Mouse (Mus musculus) heart, embryonic 13.5 days (tissue): ENCODE results near the gene Dnajc5g. TPM values are rescaled to one million over a fixed set of nuclear protein-coding genes. Genes with fewer than 3 reads are reported as not detected.
A peak's percentile ranks its signal among the peaks of the same experiment; 100 is the strongest.

Experiments used
- ATAC-seq: fragments of 200-750 bp; cut with Nextera tagmentation; 2 replicates; pipeline ENCODE4 v1.8.0; 2017; ENCODE audit warnings: moderate TSS enrichment; ENCODE audit not compliant: insufficient number of reproducible peaks, low FRiP score, low TSS enrichment; ENCODE audit errors: extremely low read depth
- H3K27ac ChIP-seq: fragments of 300-500 bp; sonication (generic); replicated peaks from 2 replicates; pipeline ENCODE4 v1.5.1; 2015; ENCODE audit warnings: moderate library complexity, mild to moderate bottlenecking, inconsistent platforms
- H3K27me3 ChIP-seq: fragments of 300-500 bp; sonication (generic); replicated peaks from 2 replicates; pipeline ENCODE4 v1.6.1; 2015; ENCODE audit warnings: mild to moderate bottlenecking, inconsistent platforms
- H3K36me3 ChIP-seq: fragments of 300-500 bp; sonication (generic); 2 replicates; pipeline ENCODE4 v1.6.1; 2015; ENCODE audit warnings: mild to moderate bottlenecking, inconsistent platforms
- H3K4me1 ChIP-seq: fragments of 300-500 bp; sonication (generic); 2 replicates; pipeline ENCODE4 v1.6.1; 2015; ENCODE audit warnings: inconsistent platforms
- H3K4me2 ChIP-seq: fragments of 300-500 bp; sonication (generic); 2 replicates; pipeline ENCODE4 v1.6.1; 2015; ENCODE audit warnings: inconsistent platforms, mild to moderate bottlenecking, moderate library complexity
- H3K4me3 ChIP-seq: fragments of 300-500 bp; sonication (generic); 2 replicates; pipeline ENCODE4 v1.5.1; 2015; ENCODE audit warnings: moderate library complexity, mild to moderate bottlenecking, inconsistent platforms
- H3K9ac ChIP-seq: fragments of 300-500 bp; sonication (generic); 2 replicates; pipeline ENCODE4 v1.6.1; 2015; ENCODE audit warnings: inconsistent platforms, mild to moderate bottlenecking, moderate library complexity
- H3K9me3 ChIP-seq: fragments of 300-500 bp; sonication (generic); 2 replicates; pipeline ENCODE4 v1.6.1; 2016; ENCODE audit warnings: inconsistent platforms
- WGBS: fragments of 180-500 bp; shearing (Covaris S2); methylation state at CpG from one replicate; pipeline ENCODE4 v1.1.7; 2015; ENCODE audit warnings: mixed read lengths; 5-methylcytosine and 5-hydroxymethylcytosine counted together
- polyA plus RNA-seq: library from polyadenylated mRNA; unstranded; fragments of >200 nt; fragmentation: Nextera tagmentation; extraction: Ambion mirVana; gene quantifications from 2 replicates; pipeline ENCODE4 v1.2.1, GENCODE M21; 2015

The Dnajc5g gene
- polyA plus RNA-seq, 1 experiment from 2014 or later, result not detected

GRCm38 (mm10) chr5:31151746-31152145 lies 45.7 kb downstream of the Dnajc5g start:
- 74% methylated on average over 3 of the region's 3 CpGs for WGBS
- Histone ChIP-seq H3K4me1 (peaks cover 22% of the 10 kb centered on the region), H3K27me3 (no peaks in the 10 kb centered on the region), H3K9ac (0 out of 2 replicates have a peak overlapping the region, but pooled peaks have one; percentile 33), H3K36me3 (peaks cover 41% of the 10 kb centered on the region), H3K4me3 (no peak overlapping the region), H3K27ac (no peak overlapping the region), H3K4me2 (no peak overlapping the region), H3K9me3 (no peaks in the 10 kb centered on the region)
- no peak for ATAC-seq

- Histone ChIP-seq H3K36me3 (peaks cover 45% of the 10 kb centered on the region), H3K4me3 (peak overlapping the region; percentile 78), H3K9me3 (no peaks in the 10 kb centered on the region), H3K4me2 (peak overlapping the region; percentile 95), H3K9ac (peak overlapping the region; percentile 85), H3K27ac (peak overlapping the region; percentile 70), H3K27me3 (no peaks in the 10 kb centered on the region), H3K4me1 (peaks cover 22% of the 10 kb centered on the region)
- WGBS, result 27% methylated on average over 6 of the region's 6 CpGs
- ATAC-seq, result no peak; the same call in 1 of the 2 replicates
Measured at GRCm38 (mm10) chr5:31153516-31154151, 47.5 kb downstream of the Dnajc5g start.

DNA sequence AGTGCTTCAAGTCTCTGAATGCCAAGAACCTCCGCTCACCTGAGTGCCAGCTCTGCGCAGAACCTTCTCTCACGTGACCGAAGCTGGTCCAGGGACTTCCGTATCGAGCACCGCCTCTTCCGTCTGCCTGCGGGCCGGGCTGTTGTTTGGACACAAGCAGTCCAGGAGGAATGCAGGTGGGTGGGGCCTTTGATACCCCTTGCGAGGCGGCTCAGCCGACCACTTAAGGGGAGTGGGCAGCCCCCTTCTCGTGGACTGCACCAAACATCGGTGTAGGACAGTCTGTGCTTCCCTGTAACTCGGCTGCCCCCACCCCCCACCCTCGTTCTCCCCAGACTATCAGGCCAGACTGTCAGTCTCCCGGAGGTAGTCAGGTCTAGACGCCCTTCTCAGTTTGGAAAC lies 48.1 kb downstream of the Dnajc5g start, which contains the start of gene Mpv17:
Mpv17 (minus strand) TSS at position 100 of the 402 bp plus-strand sequence.
- Histone ChIP-seq H3K4me2 (peak within 1 kb of the TSS; percentile 95), H3K9me3 (no peaks in the 10 kb centered on the region), H3K4me3 (peak within 1 kb of the TSS; percentile 78), H3K27ac (peak within 1 kb of the TSS; percentile 70), H3K4me1 (peaks cover 22% of the 10 kb centered on the region), H3K36me3 (peaks cover 51% of the 10 kb centered on the region), H3K9ac (peak within 1 kb of the TSS; percentile 85), H3K27me3 (no peaks in the 10 kb centered on the region)
- peak; percentile 91 for ATAC-seq
- WGBS, result under 1% methylated on average over 19 of the region's 19 CpGs

Other genes with a start within 250 kb of the Dnajc5g start
- 66.8 and 68.0 TPM in 2 replicates for gene Tmem214, start 238.3 kb upstream of the Dnajc5g start, polyA plus RNA-seq
- 9.9 and 11.5 TPM in 2 replicates for gene Agbl5, start 217.6 kb upstream of the Dnajc5g start, polyA plus RNA-seq
- 421 and 441 TPM in 2 replicates for gene Ost4, start 198.5 kb upstream of the Dnajc5g start, polyA plus RNA-seq
- 166 and 168 TPM in 2 replicates for gene Emilin1, start 192.9 kb upstream of the Dnajc5g start, polyA plus RNA-seq
- gene Khk, start 184.9 kb upstream of the Dnajc5g start, polyA plus RNA-seq, result 10.2 and 11.7 TPM in 2 replicates
- gene Cgref1, start 160.7 kb upstream of the Dnajc5g start, polyA plus RNA-seq, result 3.9 and 4.7 TPM in 2 replicates
- gene Preb, start 145.9 kb upstream of the Dnajc5g start, polyA plus RNA-seq, result 79.6 and 90.0 TPM in 2 replicates
- gene Tcf23, start 137.6 kb upstream of the Dnajc5g start, polyA plus RNA-seq, result 0.06 and 0.16 TPM in 2 replicates
- gene Atraid, start 58.0 kb upstream of the Dnajc5g start, polyA plus RNA-seq, result 119 and 124 TPM in 2 replicates
- 6.9 and 7.2 TPM in 2 replicates for gene Slc5a6, start 57.4 kb upstream of the Dnajc5g start, polyA plus RNA-seq
- 17.8 and 20.9 TPM in 2 replicates for gene Cad, start 51.5 kb upstream of the Dnajc5g start, polyA plus RNA-seq
- gene Slc30a3, start 2.0 kb downstream of the Dnajc5g start, polyA plus RNA-seq, result 0.21 and 0.69 TPM in 2 replicates
- gene Trim54, start 10.4 kb downstream of the Dnajc5g start, polyA plus RNA-seq, result 10.7 and 13.9 TPM in 2 replicates
- gene Ucn, start 32.5 kb downstream of the Dnajc5g start, polyA plus RNA-seq, result 0.45 TPM in 1 of 2 replicates, not detected in the other
- gene Mpv17, start 48.0 kb downstream of the Dnajc5g start, polyA plus RNA-seq, result 68.0 and 89.4 TPM in 2 replicates
- 0.46 and 2.6 TPM in 2 replicates for gene Gm29609, start 73.6 kb downstream of the Dnajc5g start, polyA plus RNA-seq
- gene Gtf3c2, start 73.9 kb downstream of the Dnajc5g start, polyA plus RNA-seq, result 45.3 and 47.8 TPM in 2 replicates
- gene Snx17, start 86.9 kb downstream of the Dnajc5g start, polyA plus RNA-seq, result 112 and 116 TPM in 2 replicates
- gene Eif2b4, start 87.1 kb downstream of the Dnajc5g start, polyA plus RNA-seq, result 52.3 and 55.9 TPM in 2 replicates
- 7.3 and 7.5 TPM in 2 replicates for gene Zfp513, start 96.0 kb downstream of the Dnajc5g start, polyA plus RNA-seq
- 101 and 107 TPM in 2 replicates for gene Ppm1g, start 114.4 kb downstream of the Dnajc5g start, polyA plus RNA-seq
- gene Nrbp1, start 134.6 kb downstream of the Dnajc5g start, polyA plus RNA-seq, result 124 and 132 TPM in 2 replicates
- 0.68 TPM in 1 of 2 replicates, not detected in the other for gene Gm9970, start 134.9 kb downstream of the Dnajc5g start, polyA plus RNA-seq
- 6.0 and 7.4 TPM in 2 replicates for gene Krtcap3, start 145.4 kb downstream of the Dnajc5g start, polyA plus RNA-seq
- gene Ift172, start 184.8 kb downstream of the Dnajc5g start, polyA plus RNA-seq, result 21.8 and 22.6 TPM in 2 replicates
- gene Fndc4, start 189.8 kb downstream of the Dnajc5g start, polyA plus RNA-seq, result 22.4 and 22.6 TPM in 2 replicates
- gene Gckr, start 191.2 kb downstream of the Dnajc5g start, polyA plus RNA-seq, result 0.36 and 0.56 TPM in 2 replicates